ENCODE assay signal across 10 mouse cellular contexts in the genomic region with DNA sequence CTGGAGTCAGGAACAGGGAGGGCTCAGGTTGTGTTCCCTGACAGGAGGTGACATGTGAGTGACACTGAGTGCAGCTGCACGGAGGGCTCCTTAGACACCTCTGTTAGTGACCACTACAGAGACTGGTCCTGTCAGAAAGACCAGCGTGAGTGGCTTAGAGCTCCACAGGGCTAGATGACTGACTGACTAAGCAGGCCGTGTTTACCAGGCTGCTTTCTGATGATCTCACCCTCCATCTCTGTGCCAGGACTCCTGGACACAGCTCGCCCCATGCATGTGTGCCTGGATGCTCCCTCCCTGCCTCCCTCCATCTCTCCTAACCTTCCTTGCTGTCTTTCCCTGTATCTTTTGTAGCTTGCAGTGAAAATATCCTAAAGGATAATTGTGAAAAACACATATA. TPM values are rescaled to one million over a fixed set of nuclear protein-coding genes. Genes with fewer than 3 reads are reported as not detected.
DNase-seq lines count a peak whose midpoint lies in the region; ATAC-seq and TF ChIP-seq lines count a peak whose summit lies in the region.
"Had no signal": no experiment of that assay in that cellular context is flagged by ENCODE, and none has a peak within 500 bp of the region (broad histone marks: within the 10 kb centered on the region; RNA-seq: fewer than 3 reads in every experiment).

No protein-coding gene starts in this region.

- TF ChIP-seq CTCF in forebrain, postnatal 0 days (IDR thresholded peaks at IDR 0.05; ENCODE audit: low read depth): no peak

- peak; percentile 50; the same call in 1 of the 2 replicates for ATAC-seq in forebrain, postnatal 0 days

- no peaks in the 10 kb centered on the region for H3K27me3 ChIP-seq in forebrain, postnatal 0 days (ENCODE audit: insufficient read depth, low read length)
- H3K27me3 ChIP-seq in forebrain, embryonic 10.5 days (ENCODE audit: poor library complexity, severe bottlenecking): no peaks in the 10 kb centered on the region

- H3K9ac ChIP-seq in forebrain, postnatal 0 days: no peak overlapping the region

- H3K4me1 ChIP-seq in forebrain, postnatal 0 days (ENCODE audit: insufficient read depth): no peaks in the 10 kb centered on the region
- H3K4me1 ChIP-seq in forebrain, embryonic 10.5 days: no peaks in the 10 kb centered on the region

- H3K27ac ChIP-seq in forebrain, postnatal 0 days (ENCODE audit: low read depth, low read length): no peak overlapping the region
- no peak overlapping the region for H3K27ac ChIP-seq in forebrain, embryonic 10.5 days

- no peaks in the 10 kb centered on the region for H3K36me3 ChIP-seq in forebrain, postnatal 0 days (ENCODE audit: insufficient read depth)
- H3K36me3 ChIP-seq in forebrain, embryonic 10.5 days (replicated peaks): no peaks in the 10 kb centered on the region

- WGBS in forebrain, postnatal 0 days: 44% methylated on average over 4 of the region's 4 CpGs
- WGBS in forebrain, embryonic 10.5 days: 87% methylated on average over 4 of the region's 4 CpGs

- no peak for DNase-seq in forebrain, postnatal 0 days
- no peak for DNase-seq in forebrain, embryonic 10.5 days (ENCODE audit: extremely low spot score, low spot score)
- peak; percentile 35 for DNase-seq in 3134 (ENCODE audit: extremely low read depth, insufficient read length, low spot score)
- DNase-seq in cerebellum, adult 11 months: peak; percentile 81
- peak; percentile 41 for DNase-seq in heart, adult 8-10 months (ENCODE audit: low spot score)
- no peak for DNase-seq in embryo, embryonic 11 days
- no peak for DNase-seq in ovary, postnatal 36 days (ENCODE audit: low spot score)
- no peak for DNase-seq in urinary bladder, adult 2 months (ENCODE audit: low spot score)
- DNase-seq: retina, postnatal 1 day; thymus, postnatal 14 days had no signal

- H3K4me2 ChIP-seq in forebrain, postnatal 0 days (ENCODE audit: low read depth): no peak overlapping the region

- no peaks in the 10 kb centered on the region for H3K9me3 ChIP-seq in forebrain, postnatal 0 days (ENCODE audit: low read length)
- H3K9me3 ChIP-seq in forebrain, embryonic 10.5 days: no peaks in the 10 kb centered on the region

- no peak overlapping the region for H3K4me3 ChIP-seq in forebrain, postnatal 0 days (ENCODE audit: low read depth, low read length)
- H3K4me3 ChIP-seq in forebrain, embryonic 10.5 days: no peak overlapping the region

RNA-seq across cellular contexts. Expression of gene Hbp1, which starts 36.7 kb away (rescaled TPM):
- total RNA-seq in forebrain, postnatal 0 days (2014; rRNA removed): 46.5 and 48.4 TPM in 2 replicates
- polyA plus RNA-seq in forebrain, postnatal 0 days (2015; fragmentation: Nextera tagmentation; extraction: Ambion mirVana): 33.0 and 38.5 TPM in 2 replicates
- 69.6 and 70.4 TPM in 2 replicates for polyA plus RNA-seq in forebrain, embryonic 10.5 days (2016; fragmentation: Nextera tagmentation; extraction: Ambion mirVana)
- 10 to 100 TPM; 59.5 to 74.2 (median 70.5) TPM for total RNA-seq in heart, adult 8-10 months (2022)
- polyA plus RNA-seq in urinary bladder, adult 2 months (2012; rRNA removed): 92.7 and 104 TPM in 2 replicates

Comparison
In these comparisons a context has a peak if more than half of its experiments do, and no peak if none do; other contexts are left out.
1. DNase-seq: peak in 3134 (single experiment), cerebellum, adult 11 months (single experiment) and heart, adult 8-10 months (single experiment); none in forebrain, postnatal 0 days (single experiment), forebrain, embryonic 10.5 days (single experiment), embryo, embryonic 11 days (single experiment), ovary, postnatal 36 days (single experiment) and urinary bladder, adult 2 months (single experiment).